In the genomic region with DNA sequence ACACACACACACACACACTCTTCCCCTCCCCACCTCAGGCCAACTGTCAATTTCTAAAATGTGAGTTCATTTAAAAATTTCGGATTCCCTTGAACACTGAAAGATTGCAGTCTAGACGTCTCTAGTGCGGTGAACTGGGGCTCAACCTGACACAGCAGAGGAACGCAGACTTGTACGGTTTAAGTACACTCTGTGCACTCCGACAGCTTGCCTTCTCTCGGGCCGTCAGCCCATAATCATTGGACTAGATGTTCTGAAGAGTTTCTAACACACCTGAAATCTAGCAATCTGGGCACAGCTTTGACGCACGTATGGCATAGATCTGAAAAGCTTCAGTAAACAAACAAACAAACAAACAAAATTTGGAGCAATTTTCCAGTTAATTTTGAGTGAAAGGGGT, we compare ENCODE assay signal across 25 mouse cellular contexts. TPM values are rescaled to one million over a fixed set of nuclear protein-coding genes. Genes with fewer than 3 reads are reported as not detected.
DNase-seq lines count a peak whose midpoint lies in the region; ATAC-seq lines count a peak whose summit lies in the region.
"Had no signal": no experiment of that assay in that cellular context is flagged by ENCODE, and none has a peak within 500 bp of the region (broad histone marks: within the 10 kb centered on the region; RNA-seq: fewer than 3 reads in every experiment).

No protein-coding gene starts in this region.

- no peak overlapping the region for H3K9ac ChIP-seq in heart, embryonic 14.5 days (ENCODE audit: low read length)
- no peak overlapping the region for H3K9ac ChIP-seq in heart, embryonic 12.5 days
- no peak overlapping the region for H3K9ac ChIP-seq in kidney, embryonic 16.5 days (replicated peaks; ENCODE audit: low read length)
- no peak overlapping the region for H3K9ac ChIP-seq in lung, embryonic 16.5 days (ENCODE audit: low read length)
- no peak overlapping the region for H3K9ac ChIP-seq in stomach, embryonic 16.5 days (ENCODE audit: low read length)
- H3K9ac ChIP-seq: forebrain, embryonic 12.5 days; forebrain, postnatal 0 days; heart, embryonic 15.5 days; hindbrain, embryonic 13.5 days; limb, embryonic 13.5 days; liver, embryonic 13.5 days; lung, embryonic 14.5 days; midbrain, embryonic 15.5 days; neural tube, embryonic 15.5 days had no signal

- no peak for ATAC-seq in heart, embryonic 14.5 days (ENCODE audit: insufficient number of reproducible peaks, insufficient read depth, low FRiP score, low read depth)
- ATAC-seq in heart, embryonic 12.5 days (ENCODE audit: insufficient number of reproducible peaks, low FRiP score), result no peak
- no peak for ATAC-seq in kidney, embryonic 16.5 days (ENCODE audit: low FRiP score, low TSS enrichment)
- ATAC-seq in lung, embryonic 16.5 days (ENCODE audit: low read depth), result no peak
- ATAC-seq in stomach, embryonic 16.5 days (ENCODE audit: insufficient read depth, low FRiP score), result no peak
- ATAC-seq: forebrain, postnatal 0 days; midbrain, embryonic 15.5 days had no signal

- WGBS in heart, embryonic 14.5 days, result 80% methylated on average over 10 of the region's 10 CpGs
- 75% methylated on average over 10 of the region's 10 CpGs for WGBS in heart, embryonic 12.5 days
- 68% methylated on average over 10 of the region's 10 CpGs for WGBS in kidney, embryonic 16.5 days
- WGBS in lung, embryonic 16.5 days, result 56% methylated on average over 10 of the region's 10 CpGs
- WGBS in stomach, embryonic 16.5 days, result 74% methylated on average over 10 of the region's 10 CpGs

- no peak for DNase-seq in kidney, adult 8-10 months
- no peak for DNase-seq in lung, postnatal 14 days
- no peak for DNase-seq in layer of hippocampus, adult 9-10 months (ENCODE audit: low spot score)
- DNase-seq: adrenal gland, postnatal 25 days; B cell, adult 2 months; gastrocnemius, postnatal 14 days; heart, postnatal 4 days; liver, embryonic 13.5 days; right cerebral cortex, postnatal 14 days; thymus, adult 18-20 months had no signal

- no peaks in the 10 kb centered on the region for H3K9me3 ChIP-seq in heart, embryonic 14.5 days (ENCODE audit: control insufficient read depth, low read length)
- H3K9me3 ChIP-seq in heart, embryonic 12.5 days (replicated peaks), result 0 out of 2 replicates have a peak, but pooled peaks cover 3% of the 10 kb centered on the region
- H3K9me3 ChIP-seq in kidney, embryonic 16.5 days (ENCODE audit: low read length), result no peaks in the 10 kb centered on the region
- no peaks in the 10 kb centered on the region for H3K9me3 ChIP-seq in lung, embryonic 16.5 days (ENCODE audit: control insufficient read depth, low read length)
- no peaks in the 10 kb centered on the region for H3K9me3 ChIP-seq in stomach, embryonic 16.5 days (replicated peaks; ENCODE audit: control insufficient read depth, low read length)
- H3K9me3 ChIP-seq: forebrain, embryonic 12.5 days; heart, embryonic 15.5 days; hindbrain, embryonic 13.5 days; limb, embryonic 13.5 days; liver, embryonic 13.5 days; midbrain, embryonic 10.5 days; midbrain, embryonic 15.5 days; neural tube, embryonic 15.5 days had no signal

- H3K36me3 ChIP-seq in heart, embryonic 14.5 days (ENCODE audit: control insufficient read depth, insufficient read depth, low read length), result no peaks in the 10 kb centered on the region
- no peaks in the 10 kb centered on the region for H3K36me3 ChIP-seq in heart, embryonic 12.5 days
- no peaks in the 10 kb centered on the region for H3K36me3 ChIP-seq in kidney, embryonic 16.5 days (ENCODE audit: insufficient read depth, low read length)
- H3K36me3 ChIP-seq in lung, embryonic 16.5 days (ENCODE audit: control insufficient read depth, insufficient read depth, low read length), result no peaks in the 10 kb centered on the region
- no peaks in the 10 kb centered on the region for H3K36me3 ChIP-seq in stomach, embryonic 16.5 days (ENCODE audit: control insufficient read depth, insufficient read depth, low read length)
- H3K36me3 ChIP-seq: forebrain, embryonic 12.5 days; heart, embryonic 15.5 days; hindbrain, embryonic 13.5 days; limb, embryonic 13.5 days; liver, embryonic 13.5 days; midbrain, embryonic 10.5 days; midbrain, embryonic 15.5 days; neural tube, embryonic 15.5 days had no signal

- H3K4me1 ChIP-seq in heart, embryonic 14.5 days (ENCODE audit: control insufficient read depth in 2 of 2, insufficient read depth in 2 of 2, low read length in 2 of 2), result peaks cover 0 to 14% of the 10 kb centered on the region in 2 experiments; a peak in 2 of 4 replicates
- H3K4me1 ChIP-seq in heart, embryonic 12.5 days (replicated peaks), result peaks cover 17% of the 10 kb centered on the region
- peaks cover 18% of the 10 kb centered on the region for H3K4me1 ChIP-seq in kidney, embryonic 16.5 days (ENCODE audit: insufficient read depth, low read length)
- peaks cover 19% of the 10 kb centered on the region for H3K4me1 ChIP-seq in lung, embryonic 16.5 days (replicated peaks; ENCODE audit: control insufficient read depth, insufficient read depth, low read length)
- peaks cover 12% of the 10 kb centered on the region for H3K4me1 ChIP-seq in stomach, embryonic 16.5 days (ENCODE audit: control insufficient read depth, insufficient read depth, low read length)

- no peaks in the 10 kb centered on the region for H3K27me3 ChIP-seq in heart, embryonic 14.5 days (ENCODE audit: control insufficient read depth, insufficient read depth, low read length)
- H3K27me3 ChIP-seq in heart, embryonic 12.5 days (replicated peaks), result no peaks in the 10 kb centered on the region
- H3K27me3 ChIP-seq in kidney, embryonic 16.5 days (ENCODE audit: insufficient read depth, low read length), result no peaks in the 10 kb centered on the region
- no peaks in the 10 kb centered on the region for H3K27me3 ChIP-seq in lung, embryonic 16.5 days (ENCODE audit: control insufficient read depth, insufficient read depth, low read depth, low read length)
- H3K27me3 ChIP-seq in stomach, embryonic 16.5 days (ENCODE audit: control insufficient read depth, insufficient read depth, low read length), result no peaks in the 10 kb centered on the region
- H3K27me3 ChIP-seq: forebrain, embryonic 12.5 days; heart, embryonic 15.5 days; hindbrain, embryonic 13.5 days; limb, embryonic 13.5 days; liver, embryonic 13.5 days; midbrain, embryonic 15.5 days; neural tube, embryonic 15.5 days had no signal

- no peak overlapping the region for H3K27ac ChIP-seq in heart, embryonic 14.5 days (replicated peaks in 1 of 2; ENCODE audit: control insufficient read depth in 1 of 2, insufficient read depth in 1 of 2, low read depth in 2 of 2, low read length in 2 of 2)
- H3K27ac ChIP-seq in heart, embryonic 12.5 days (ENCODE audit: poor library complexity, severe bottlenecking), result no peak overlapping the region
- H3K27ac ChIP-seq in kidney, embryonic 16.5 days (ENCODE audit: low read length), result no peak overlapping the region
- no peak overlapping the region for H3K27ac ChIP-seq in lung, embryonic 16.5 days (ENCODE audit: low read length)
- H3K27ac ChIP-seq in stomach, embryonic 16.5 days (ENCODE audit: low read length), result peak overlapping the region; percentile 64
- H3K27ac ChIP-seq: forebrain, embryonic 12.5 days; heart, embryonic 15.5 days; hindbrain, embryonic 13.5 days; left cerebral cortex, adult 2 months; limb, embryonic 13.5 days; liver, embryonic 13.5 days; midbrain, embryonic 10.5 days; midbrain, embryonic 15.5 days; neural tube, embryonic 15.5 days had no signal

- H3K4me2 ChIP-seq in heart, embryonic 14.5 days (ENCODE audit: low read length), result peak overlapping the region; percentile 73; the same call in 1 of the 2 replicates
- no peak overlapping the region for H3K4me2 ChIP-seq in heart, embryonic 12.5 days
- H3K4me2 ChIP-seq in kidney, embryonic 16.5 days (replicated peaks; ENCODE audit: low read depth, low read length), result peak overlapping the region; percentile 67; the same call in 1 of the 2 replicates
- H3K4me2 ChIP-seq in lung, embryonic 16.5 days (ENCODE audit: low read depth, low read length), result peak overlapping the region; percentile 47
- peak overlapping the region; percentile 57 for H3K4me2 ChIP-seq in stomach, embryonic 16.5 days (ENCODE audit: low read depth, low read length)
- H3K4me2 ChIP-seq: forebrain, embryonic 12.5 days; hindbrain, embryonic 13.5 days had no signal

- no peak overlapping the region for H3K4me3 ChIP-seq in heart, embryonic 14.5 days (ENCODE audit: control insufficient read depth in 1 of 2, insufficient read depth in 1 of 2, low read depth in 1 of 2, low read length in 2 of 2)
- no peak overlapping the region for H3K4me3 ChIP-seq in heart, embryonic 12.5 days
- H3K4me3 ChIP-seq in kidney, embryonic 16.5 days (ENCODE audit: low read length), result no peak overlapping the region
- H3K4me3 ChIP-seq in lung, embryonic 16.5 days (ENCODE audit: low read length), result no peak overlapping the region; the same call in 1 of the 2 replicates
- H3K4me3 ChIP-seq in stomach, embryonic 16.5 days (replicated peaks; ENCODE audit: low read length), result no peak overlapping the region
- H3K4me3 ChIP-seq: forebrain, embryonic 12.5 days; hindbrain, embryonic 13.5 days; liver, embryonic 13.5 days; midbrain, embryonic 10.5 days; midbrain, embryonic 15.5 days; neural tube, embryonic 15.5 days had no signal

RNA-seq across cellular contexts. Expression of a gene that starts 32.9 kb away (rescaled TPM):
- 33.2 and 40.0 TPM in 2 replicates for polyA plus RNA-seq in heart, embryonic 14.5 days (2014; fragmentation: Nextera tagmentation; extraction: Ambion mirVana)
- polyA plus RNA-seq in heart, embryonic 12.5 days (2016; fragmentation: Nextera tagmentation; extraction: Ambion mirVana), result 46.2 and 48.5 TPM in 2 replicates
- 68.5 and 72.8 TPM in 2 replicates for polyA plus RNA-seq in kidney, embryonic 16.5 days (2015; fragmentation: Nextera tagmentation; extraction: Ambion mirVana)
- 55.8 and 56.6 TPM in 2 replicates for polyA plus RNA-seq in lung, embryonic 16.5 days (2015; fragmentation: Nextera tagmentation; extraction: Ambion mirVana)
- 76.4 and 79.6 TPM in 2 replicates for polyA plus RNA-seq in stomach, embryonic 16.5 days (2015; fragmentation: Nextera tagmentation; extraction: Ambion mirVana)
